Mouse (Mus musculus): ENCODE measurements around the gene Cenpn.

Gene Cenpn

GRCm38 (mm10) chr8:116942284-116943058, 20.9 kb downstream of the Cenpn start:
- no peak for DNase-seq (ENCODE audit: low spot score)

GRCm38 (mm10) chr8:116943161-116943554, 21.6 kb downstream of the Cenpn start, which contains the start of gene Atmin:
TSS of gene Atmin (plus strand) at chr8:116943393.
- DNase-seq (ENCODE audit: low spot score), result peak; percentile 77

GRCm38 (mm10) chr8:116943555-116944384, 22.2 kb downstream of the Cenpn start:
- peak; percentile 23 for DNase-seq (ENCODE audit: low spot score)

DNA sequence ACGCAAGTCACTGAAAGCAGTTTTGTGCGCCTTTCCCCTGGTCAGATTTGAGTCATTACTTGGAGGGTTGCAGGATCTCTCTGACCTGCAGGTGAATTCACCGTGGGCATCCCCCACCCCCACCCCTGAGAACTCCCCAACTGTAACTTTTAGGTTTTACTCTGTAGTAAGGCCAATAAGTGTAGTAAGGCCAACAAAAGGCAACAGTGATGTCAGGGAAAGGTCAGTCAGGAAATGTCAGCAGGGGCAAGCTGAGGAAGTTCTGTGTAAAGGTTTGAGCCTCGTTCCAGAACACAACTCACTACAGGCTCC, 22.8 kb downstream of the Cenpn start:
- DNase-seq (ENCODE audit: low spot score), result no peak

DNA sequence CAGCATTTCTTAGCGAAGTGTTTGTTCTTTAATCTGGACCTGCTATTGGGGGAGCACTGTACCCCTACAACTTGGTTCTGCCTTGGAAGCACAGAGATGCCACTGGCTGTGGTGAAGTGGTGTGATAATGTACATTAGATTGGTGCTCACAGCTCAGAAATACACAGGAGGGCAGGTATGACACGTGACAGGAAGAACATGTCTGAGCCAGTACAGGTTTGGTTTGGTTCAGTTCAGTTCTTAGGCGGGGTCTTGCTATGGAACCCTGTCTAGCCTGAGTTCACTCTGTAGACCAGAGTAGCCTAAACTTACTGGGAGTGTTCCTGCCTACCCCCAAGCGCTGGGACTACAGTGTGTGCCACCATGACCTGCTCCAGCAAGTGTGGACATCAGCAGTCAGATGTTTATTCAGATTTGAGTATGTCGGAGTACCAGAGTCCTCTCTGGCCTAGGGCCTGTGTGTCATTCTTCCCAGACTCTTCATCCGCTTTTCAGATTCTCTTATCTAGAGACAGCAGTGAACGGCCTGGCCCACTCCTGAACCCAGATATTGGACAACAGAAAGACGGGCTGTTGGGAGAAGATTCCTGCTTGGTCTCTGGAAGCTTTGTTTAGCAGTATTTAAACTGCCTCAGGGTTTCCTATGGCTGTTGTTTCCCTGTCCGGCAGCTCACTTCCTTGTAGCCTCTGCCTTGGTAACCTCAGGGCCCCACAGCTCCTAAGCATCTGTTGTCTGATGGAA, 23.8 kb downstream of the Cenpn start:
- no peak for DNase-seq (ENCODE audit: low spot score)

- no peak for DNase-seq (ENCODE audit: low spot score)
Measured at GRCm38 (mm10) chr8:116946268-116946838, 24.8 kb downstream of the Cenpn start.

DNA sequence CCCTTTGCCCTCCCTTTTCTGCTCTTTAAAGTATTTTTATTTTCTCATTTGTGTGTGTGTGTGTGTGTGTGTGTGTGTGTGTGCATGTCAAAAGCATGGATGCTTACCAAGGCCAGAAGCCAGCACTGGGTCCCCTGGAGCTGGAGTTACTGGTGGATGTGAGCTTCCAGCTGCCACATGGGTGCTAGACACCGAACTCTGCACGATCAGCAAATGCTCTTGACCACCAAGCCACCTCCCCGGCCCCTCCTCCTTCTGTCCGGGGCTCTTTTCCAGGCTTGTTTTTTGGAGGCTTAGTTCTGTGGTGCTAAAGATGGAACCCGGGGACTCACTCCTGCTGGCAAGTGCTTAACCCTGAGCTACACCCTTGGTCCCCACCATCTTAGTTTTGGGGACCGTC, 25.3 kb downstream of the Cenpn start:
- DNase-seq (ENCODE audit: low spot score), result no peak

DNA sequence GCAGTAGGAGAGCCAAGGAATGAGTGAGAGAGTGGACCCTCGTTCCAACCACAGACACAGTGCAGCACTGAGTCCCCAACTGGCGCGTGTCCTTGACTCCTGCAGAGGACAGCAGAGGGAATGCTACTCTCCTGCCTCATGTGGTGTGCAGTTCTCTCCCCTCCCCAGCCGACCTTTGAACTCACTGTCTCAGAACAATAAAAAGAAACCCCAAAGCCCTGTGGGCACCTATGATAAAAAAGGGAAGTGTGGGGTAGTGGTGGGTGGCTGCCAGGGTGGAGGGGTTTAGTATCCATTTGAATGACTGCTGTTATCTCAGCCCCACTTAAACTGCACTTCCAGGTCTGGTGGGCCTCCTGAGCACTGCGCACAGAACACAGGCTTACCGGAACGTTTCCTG, 26.1 kb downstream of the Cenpn start:
- no peak for DNase-seq (ENCODE audit: low spot score)

DNA sequence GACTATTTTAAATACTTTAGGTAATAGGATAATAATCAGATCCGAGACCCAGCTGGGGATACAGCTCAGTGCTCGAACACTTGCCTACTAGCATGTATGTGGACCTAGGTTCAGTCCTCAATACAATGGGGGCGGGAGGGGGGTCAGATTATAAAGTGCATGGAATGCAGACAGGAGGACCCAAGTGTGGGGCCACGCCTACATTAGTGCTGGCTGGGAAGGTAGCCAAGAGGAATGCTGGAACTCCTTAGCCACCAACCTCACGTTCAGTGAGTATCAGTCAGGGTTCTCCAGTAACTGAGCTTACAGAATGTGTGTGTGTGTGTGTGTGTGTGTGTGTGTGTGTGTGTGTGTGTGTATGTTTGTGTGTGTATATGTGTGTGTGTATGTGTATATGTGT, 29.8 kb downstream of the Cenpn start:
- no peak for DNase-seq (ENCODE audit: low spot score)

GRCm38 (mm10) chr8:116951778-116952177, 30.2 kb downstream of the Cenpn start:
- DNase-seq (ENCODE audit: low spot score), result no peak

GRCm38 (mm10) chr8:116952428-116952827, 30.9 kb downstream of the Cenpn start:
- DNase-seq (ENCODE audit: low spot score), result no peak

DNA sequence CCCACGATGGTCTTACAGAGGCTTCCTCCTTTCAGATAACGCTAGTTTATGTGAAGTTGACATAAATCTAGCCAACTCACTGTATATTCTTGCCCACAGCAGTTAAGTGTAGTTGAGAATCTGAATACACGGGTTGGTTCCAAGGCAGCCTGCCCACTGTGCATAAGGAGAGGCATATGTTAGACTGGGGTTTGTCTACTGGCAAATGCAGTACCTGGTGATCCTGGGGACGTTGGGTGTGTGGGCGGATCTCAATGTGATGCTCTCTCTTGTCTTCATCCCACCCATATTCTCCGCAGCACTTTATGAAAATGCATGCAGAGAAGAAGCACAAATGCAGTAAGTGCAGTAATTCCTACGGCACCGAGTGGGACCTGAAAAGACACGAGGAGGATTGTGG, 32.9 kb downstream of the Cenpn start:
- no peak for DNase-seq (ENCODE audit: low spot score)

DNA sequence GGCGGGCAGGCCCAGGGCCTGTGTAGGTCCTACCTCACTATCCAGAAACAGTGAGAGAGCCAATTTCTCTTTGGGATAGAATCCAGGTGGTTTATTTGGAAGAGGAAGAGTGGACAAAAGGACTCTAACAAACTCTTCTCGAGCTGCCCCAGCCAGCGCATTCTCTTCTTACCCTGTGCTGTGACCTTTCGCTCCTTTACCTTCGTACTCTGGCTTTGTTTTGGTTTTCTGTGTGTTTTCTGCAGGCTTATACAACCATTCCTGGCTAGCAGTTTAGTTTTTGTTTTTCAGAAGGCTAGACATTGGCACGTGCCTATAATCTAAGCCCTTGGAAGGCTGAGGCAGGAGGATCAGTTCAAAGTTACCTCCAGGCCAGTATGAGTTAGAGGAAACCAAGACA, 48.0 kb downstream of the Cenpn start:
- DNase-seq (ENCODE audit: low spot score), result no peak

- DNase-seq (ENCODE audit: low spot score), result no peak
Measured at GRCm38 (mm10) chr8:116975066-116975465, 53.5 kb downstream of the Cenpn start.

GRCm38 (mm10) chr8:116975606-116976005, 54.1 kb downstream of the Cenpn start:
- DNase-seq (ENCODE audit: low spot score), result no peak

GRCm38 (mm10) chr8:116978052-116978451, 56.5 kb downstream of the Cenpn start:
- DNase-seq (ENCODE audit: low spot score), result no peak

- peak; percentile 98 for DNase-seq (ENCODE audit: low spot score)
Measured at GRCm38 (mm10) chr8:116978631-116979256, 57.2 kb downstream of the Cenpn start, which contains the start of gene 1700030J22Rik. TSS of gene 1700030J22Rik (minus strand) at chr8:116978959.

DNA sequence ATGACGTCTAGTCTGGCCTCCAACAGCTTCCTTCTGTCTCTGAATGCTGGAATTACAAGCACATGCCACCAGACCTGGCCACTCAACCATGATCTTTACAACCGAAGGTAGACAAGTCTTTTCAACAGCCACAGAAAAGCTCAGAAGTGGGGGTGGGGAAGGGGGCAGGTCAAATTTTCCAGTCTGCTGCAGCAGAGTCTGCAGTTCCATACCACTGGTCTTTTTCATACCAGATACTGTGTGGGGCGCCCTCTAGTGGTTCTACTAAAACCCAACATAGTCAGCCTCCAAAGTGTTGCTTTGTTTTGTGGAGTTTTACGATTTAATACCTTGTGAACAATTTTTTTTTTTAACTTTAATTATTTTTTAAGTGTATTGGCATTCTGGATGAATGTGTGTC, 58.6 kb downstream of the Cenpn start:
- DNase-seq (ENCODE audit: low spot score), result peak; percentile 50

DNA sequence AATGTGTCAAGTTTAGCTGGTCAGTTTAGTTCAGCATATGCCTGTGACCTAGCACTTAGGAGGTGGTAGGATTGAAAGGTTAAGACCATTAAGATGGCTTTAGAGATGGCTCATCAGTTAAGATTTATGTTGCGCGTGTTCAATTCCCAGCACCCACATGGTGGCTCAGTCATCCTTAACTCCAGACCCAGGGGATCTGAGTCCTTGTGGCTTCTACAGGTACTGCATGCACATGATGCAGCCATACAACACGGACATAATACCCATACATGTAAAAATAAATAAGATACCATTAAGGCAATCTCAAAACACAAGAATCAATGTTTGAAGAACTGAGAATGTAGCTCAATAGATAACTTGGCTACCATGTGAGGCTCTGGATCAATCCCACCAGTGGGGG, 68.3 kb downstream of the Cenpn start:
- DNase-seq (ENCODE audit: low spot score), result no peak

Data from spleen, adult 12 weeks (tissue).